Mouse (Mus musculus) forebrain, embryonic 10.5 days (tissue): ENCODE measurements around the gene Coa5. TPM values are rescaled to one million over a fixed set of nuclear protein-coding genes. Genes with fewer than 3 reads are reported as not detected.

Experiments
- DNase-seq: peaks from one replicate; pipeline ENCODE4 v3.0.0-alpha.2; 2017; ENCODE audit warnings: low spot score; ENCODE audit errors: extremely low spot score
- H3K27ac ChIP-seq: fragments of 300-500 bp; sonication (generic); 2 replicates; pipeline ENCODE4 v1.5.1; 2016; ENCODE audit warnings: mild to moderate bottlenecking
- H3K27me3 ChIP-seq: fragments of 300-500 bp; sonication (generic); 2 replicates; pipeline ENCODE4 v1.6.1; 2016; ENCODE audit warnings: mild to moderate bottlenecking; ENCODE audit not compliant: poor library complexity, severe bottlenecking
- H3K36me3 ChIP-seq: fragments of 300-500 bp; sonication (generic); replicated peaks from 2 replicates; pipeline ENCODE4 v1.6.1; 2016; ENCODE audit warnings: mild to moderate bottlenecking, moderate library complexity
- H3K4me1 ChIP-seq: fragments of 300-500 bp; sonication (generic); 2 replicates; pipeline ENCODE4 v1.6.1; 2016
- H3K4me3 ChIP-seq: fragments of 300-500 bp; sonication (generic); 2 replicates; pipeline ENCODE4 v1.5.1; 2016; ENCODE audit warnings: mild to moderate bottlenecking, moderate library complexity
- H3K9me3 ChIP-seq: fragments of 300-500 bp; sonication (generic); 2 replicates; pipeline ENCODE4 v1.6.1; 2016; ENCODE audit warnings: mild to moderate bottlenecking, moderate library complexity
- whole genome bisulfite sequencing: fragments of 180-500 bp; shearing (Covaris S2); methylation state at CpG from one replicate; pipeline ENCODE4 v1.1.7; 2016; 5-methylcytosine and 5-hydroxymethylcytosine counted together
- polyA plus RNA-seq: library from polyadenylated mRNA; unstranded; fragments of >200 nt; fragmentation: Nextera tagmentation; extraction: Ambion mirVana; gene quantifications from 2 replicates; pipeline ENCODE4 v1.2.1, GENCODE M21; 2016

Coa5 gene
- polyA plus RNA-seq = 62.4 and 64.3 TPM in 2 replicates

GRCm38 (mm10) chr1:37429366-37430296 lies at the start of gene Coa5, which contains the start of gene Unc50:
Gene Coa5 (minus strand): TSS chr1:37430103.
Gene Unc50 (plus strand): TSS chr1:37430139.
- Histone ChIP-seq H3K4me3 (peak within 1 kb of the TSS; percentile 90), H3K36me3 (peaks cover 65% of the 10 kb centered on the region), H3K4me1 (peaks cover 23% of the 10 kb centered on the region), H3K27me3 (no peaks in the 10 kb centered on the region), H3K9me3 (no peaks in the 10 kb centered on the region; the same call in 1 of the 2 replicates), H3K27ac (peak within 1 kb of the TSS; percentile 91)
- DNase-seq = peak; percentile 90
- 4% methylated on average over 57 of the region's 57 CpGs for WGBS

- H3K4me1 ChIP-seq = no peaks in the 10 kb centered on the region; the same call in 1 of the 2 replicates
- H3K36me3 ChIP-seq = no peaks in the 10 kb centered on the region
- DNase-seq = no peak
- H3K27me3 ChIP-seq = no peaks in the 10 kb centered on the region
- H3K4me3 ChIP-seq = no peak overlapping the region
- no peaks in the 10 kb centered on the region for H3K9me3 ChIP-seq
- H3K27ac ChIP-seq = no peak overlapping the region
- WGBS = 83% methylated on average over 9 of the region's 9 CpGs
Measured at GRCm38 (mm10) chr1:37479074-37479473, 49.2 kb upstream of the Coa5 start.

- no peaks in the 10 kb centered on the region for H3K36me3 ChIP-seq
- no peaks in the 10 kb centered on the region; the same call in 1 of the 2 replicates for H3K4me1 ChIP-seq
- DNase-seq = no peak
- H3K9me3 ChIP-seq = no peaks in the 10 kb centered on the region
- H3K27ac ChIP-seq = no peak overlapping the region
- no peaks in the 10 kb centered on the region for H3K27me3 ChIP-seq
- H3K4me3 ChIP-seq = no peak overlapping the region
- 82% methylated on average over 7 of the region's 7 CpGs for WGBS
Measured at GRCm38 (mm10) chr1:37478416-37478815, 48.5 kb upstream of the Coa5 start.

DNA sequence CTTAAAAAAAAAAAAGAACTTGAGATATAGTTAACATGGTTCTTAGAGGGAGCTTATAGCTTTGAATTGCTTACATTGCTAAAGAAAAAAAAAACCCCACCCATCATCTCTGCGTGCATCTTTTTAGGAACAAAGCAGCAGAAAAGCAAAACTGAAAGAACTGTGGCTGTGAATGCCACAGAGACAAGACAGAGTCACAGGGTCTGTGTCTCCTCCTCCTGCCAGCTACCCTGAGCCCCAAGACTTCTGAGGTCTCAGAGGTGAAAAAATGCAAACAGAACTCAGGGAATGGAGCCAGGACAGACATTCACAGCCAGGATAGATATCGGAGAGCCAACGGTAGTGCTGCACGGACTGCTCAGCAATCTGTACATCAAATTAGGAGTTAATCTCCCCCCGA lies 48.0 kb upstream of the Coa5 start:
- no peaks in the 10 kb centered on the region for H3K36me3 ChIP-seq
- no peaks in the 10 kb centered on the region for H3K27me3 ChIP-seq
- H3K4me3 ChIP-seq = no peak overlapping the region
- no peaks in the 10 kb centered on the region for H3K9me3 ChIP-seq
- H3K27ac ChIP-seq = no peak overlapping the region
- WGBS = 95% methylated on average over 5 of the region's 5 CpGs
- H3K4me1 ChIP-seq = no peaks in the 10 kb centered on the region; the same call in 1 of the 2 replicates
- no peak for DNase-seq

DNA sequence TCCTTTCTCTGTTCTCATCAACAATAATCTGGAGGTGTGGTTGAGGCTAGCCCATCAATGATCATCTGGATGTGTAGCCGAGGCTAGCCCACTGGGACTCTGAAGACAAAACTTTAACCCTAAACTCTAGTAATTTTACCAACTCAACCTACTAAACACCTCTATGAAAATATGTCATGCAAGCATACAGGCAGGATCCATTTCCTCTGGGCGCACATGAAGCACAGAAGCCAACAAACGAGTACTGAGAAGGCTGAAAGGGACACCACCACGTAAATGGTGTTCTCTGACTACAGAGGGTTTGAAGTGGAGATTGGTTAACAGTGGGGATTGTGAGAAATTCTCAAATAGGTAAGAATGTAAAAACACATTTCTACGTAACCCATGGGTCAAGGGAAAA lies 47.3 kb upstream of the Coa5 start:
- WGBS = 91% methylated on average over 5 of the region's 5 CpGs
- H3K27me3 ChIP-seq = no peaks in the 10 kb centered on the region
- H3K4me1 ChIP-seq = no peaks in the 10 kb centered on the region; the same call in 1 of the 2 replicates
- no peak for DNase-seq
- no peak overlapping the region for H3K27ac ChIP-seq
- no peaks in the 10 kb centered on the region for H3K9me3 ChIP-seq
- H3K36me3 ChIP-seq = no peaks in the 10 kb centered on the region
- H3K4me3 ChIP-seq = no peak overlapping the region

DNA sequence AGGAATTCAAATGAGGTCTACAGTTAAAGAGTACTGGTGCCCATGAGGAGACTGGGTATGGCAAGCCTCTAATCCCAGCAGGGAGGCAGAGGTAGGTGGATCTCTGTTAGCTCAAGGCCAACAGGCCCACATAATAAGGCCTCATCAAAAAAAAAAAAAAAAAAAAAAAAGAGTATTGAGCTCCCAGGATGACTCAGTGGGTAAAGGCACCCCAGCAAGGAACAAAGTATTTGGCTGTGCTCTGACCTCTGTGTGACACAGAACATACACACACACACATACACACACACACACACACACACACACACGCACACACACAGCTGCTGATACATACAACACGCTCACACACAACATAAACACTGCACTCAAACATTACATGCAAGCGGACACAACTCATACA lies 45.4 kb upstream of the Coa5 start:
- no peak for DNase-seq
- H3K27me3 ChIP-seq = no peaks in the 10 kb centered on the region
- 89% methylated on average over 3 of the region's 3 CpGs for WGBS
- H3K27ac ChIP-seq = no peak overlapping the region
- H3K4me3 ChIP-seq = no peak overlapping the region
- no peaks in the 10 kb centered on the region; the same call in 1 of the 2 replicates for H3K4me1 ChIP-seq
- no peaks in the 10 kb centered on the region for H3K9me3 ChIP-seq
- no peaks in the 10 kb centered on the region for H3K36me3 ChIP-seq

DNA sequence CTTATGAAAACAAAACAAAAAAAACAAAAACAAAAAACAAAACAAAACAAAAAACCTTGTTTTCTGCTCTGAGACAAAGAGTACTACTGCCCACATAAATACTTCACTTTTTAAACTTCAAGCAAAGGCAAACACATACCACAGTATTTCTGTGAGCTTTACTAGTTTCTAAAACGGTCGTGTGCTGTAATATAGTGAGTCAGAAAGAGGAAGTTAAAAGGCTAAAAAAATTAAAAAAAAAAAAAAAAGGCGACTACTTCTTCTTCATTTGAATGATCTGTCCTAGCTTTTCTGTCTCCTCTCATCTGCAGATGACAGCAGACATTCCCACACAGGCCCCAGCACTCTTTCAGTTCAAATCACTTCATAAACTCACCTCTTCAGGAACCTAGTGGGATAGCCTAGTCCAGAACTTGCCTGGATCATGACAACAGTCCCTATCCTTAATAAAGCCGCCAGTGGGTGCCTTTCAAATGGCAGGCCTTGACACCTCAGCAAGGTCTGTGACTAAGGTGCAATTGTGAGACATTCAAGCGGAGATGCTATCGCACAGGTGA lies 44.8 kb upstream of the Coa5 start:
- H3K4me1 ChIP-seq = no peaks in the 10 kb centered on the region; the same call in 1 of the 2 replicates
- no peaks in the 10 kb centered on the region for H3K9me3 ChIP-seq
- no peak overlapping the region for H3K4me3 ChIP-seq
- no peaks in the 10 kb centered on the region for H3K36me3 ChIP-seq
- no peak for DNase-seq
- no peaks in the 10 kb centered on the region for H3K27me3 ChIP-seq
- 91% methylated on average over 6 of the region's 6 CpGs for WGBS
- H3K27ac ChIP-seq = no peak overlapping the region

GRCm38 (mm10) chr1:37474046-37474445 lies 44.1 kb upstream of the Coa5 start:
- no peak for DNase-seq
- Histone ChIP-seq H3K4me1 (no peaks in the 10 kb centered on the region; the same call in 1 of the 2 replicates), H3K9me3 (no peaks in the 10 kb centered on the region), H3K27ac (no peak overlapping the region), H3K36me3 (no peaks in the 10 kb centered on the region), H3K4me3 (no peak overlapping the region), H3K27me3 (no peaks in the 10 kb centered on the region)
- 89% methylated on average over 8 of the region's 8 CpGs for WGBS

GRCm38 (mm10) chr1:37473251-37473650 lies 43.3 kb upstream of the Coa5 start:
- H3K36me3 ChIP-seq = no peaks in the 10 kb centered on the region
- H3K4me3 ChIP-seq = no peak overlapping the region
- no peaks in the 10 kb centered on the region for H3K9me3 ChIP-seq
- H3K27me3 ChIP-seq = no peaks in the 10 kb centered on the region
- DNase-seq = no peak
- WGBS = 94% methylated on average over 10 of the region's 10 CpGs
- no peak overlapping the region for H3K27ac ChIP-seq
- H3K4me1 ChIP-seq = no peaks in the 10 kb centered on the region; the same call in 1 of the 2 replicates

GRCm38 (mm10) chr1:37471179-37472148 lies 41.6 kb upstream of the Coa5 start:
- DNase-seq = no peak
- H3K27ac ChIP-seq = no peak overlapping the region
- H3K4me1 ChIP-seq = no peaks in the 10 kb centered on the region; the same call in 1 of the 2 replicates
- no peaks in the 10 kb centered on the region for H3K27me3 ChIP-seq
- 80% methylated on average over 6 of the region's 6 CpGs for whole genome bisulfite sequencing
- no peak overlapping the region for H3K4me3 ChIP-seq
- H3K36me3 ChIP-seq = no peaks in the 10 kb centered on the region
- H3K9me3 ChIP-seq = no peaks in the 10 kb centered on the region

DNA sequence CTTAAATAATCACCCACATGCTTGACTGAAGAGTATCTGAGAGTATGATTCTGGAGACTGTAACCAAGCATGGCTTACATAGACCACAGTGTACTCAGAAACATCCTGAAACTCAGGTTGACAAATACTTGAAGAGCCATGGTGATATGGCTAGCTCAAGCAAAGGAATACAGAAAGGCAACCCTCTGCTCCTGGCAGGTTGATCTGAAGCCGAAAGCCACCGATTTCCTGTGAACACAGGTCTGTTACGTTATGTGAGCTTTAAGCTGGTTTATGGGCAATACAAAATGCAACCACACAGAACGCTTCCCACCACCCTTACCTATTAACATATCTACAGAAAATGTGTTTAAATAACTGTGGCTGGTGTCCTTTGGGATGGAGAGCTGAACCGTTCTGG lies 39.1 kb upstream of the Coa5 start:
- Histone ChIP-seq H3K27ac (no peak overlapping the region), H3K9me3 (no peaks in the 10 kb centered on the region), H3K4me1 (no peaks in the 10 kb centered on the region), H3K4me3 (no peak overlapping the region), H3K27me3 (no peaks in the 10 kb centered on the region), H3K36me3 (no peaks in the 10 kb centered on the region)
- no peak for DNase-seq
- 95% methylated on average over 5 of the region's 5 CpGs for WGBS

- Histone ChIP-seq H3K27me3 (no peaks in the 10 kb centered on the region), H3K9me3 (no peaks in the 10 kb centered on the region), H3K36me3 (no peaks in the 10 kb centered on the region), H3K27ac (no peak overlapping the region), H3K4me3 (no peak overlapping the region), H3K4me1 (no peaks in the 10 kb centered on the region)
- DNase-seq = no peak
- WGBS = 86% methylated on average over 4 of the region's 4 CpGs
Measured at GRCm38 (mm10) chr1:37467806-37468205, 37.9 kb upstream of the Coa5 start.
